Mouse (Mus musculus) forebrain, postnatal 0 days (tissue): ENCODE results near the gene Mylk. TPM values are rescaled to one million over a fixed set of nuclear protein-coding genes. Genes with fewer than 3 reads are reported as not detected.

Experiments used
- ATAC-seq: fragments of 200-750 bp; cut with Nextera tagmentation; 2 replicates; pipeline ENCODE4 v1.8.0; 2017; ENCODE audit warnings: mild to moderate bottlenecking, moderate library complexity
- DNase-seq: peaks from one replicate; pipeline ENCODE4 v3.0.0-alpha.2; 2015
- H3K27ac ChIP-seq: fragments of 300-500 bp; sonication (generic); 2 replicates; pipeline ENCODE4 v1.5.1; 2014; ENCODE audit warnings: low read depth, mild to moderate bottlenecking, antibody characterized with exemption, low read length, moderate library complexity, mixed read lengths
- H3K27me3 ChIP-seq: fragments of 300-500 bp; sonication (generic); 2 replicates; pipeline ENCODE4 v1.6.1; 2014; ENCODE audit warnings: mild to moderate bottlenecking, low read length, mixed read lengths; ENCODE audit not compliant: insufficient read depth
- H3K36me3 ChIP-seq: fragments of 300-500 bp; sonication (generic); 2 replicates; pipeline ENCODE4 v1.6.1; 2014; ENCODE audit warnings: mild to moderate bottlenecking, moderate library complexity; ENCODE audit not compliant: insufficient read depth
- H3K4me1 ChIP-seq: fragments of 300-500 bp; sonication (generic); 2 replicates; pipeline ENCODE4 v1.6.1; 2014; ENCODE audit warnings: antibody characterized with exemption; ENCODE audit not compliant: insufficient read depth
- H3K4me2 ChIP-seq: fragments of 300-500 bp; sonication (generic); 2 replicates; pipeline ENCODE4 v1.6.1; 2014; ENCODE audit warnings: low read depth, mild to moderate bottlenecking, moderate library complexity
- H3K4me3 ChIP-seq: fragments of 300-500 bp; sonication (generic); 2 replicates; pipeline ENCODE4 v1.5.1; 2014; ENCODE audit warnings: low read depth, low read length, mixed read lengths
- H3K9ac ChIP-seq: fragments of 300-500 bp; sonication (generic); 2 replicates; pipeline ENCODE4 v1.6.1; 2014; ENCODE audit warnings: mild to moderate bottlenecking
- H3K9me3 ChIP-seq: fragments of 300-500 bp; sonication (generic); 2 replicates; pipeline ENCODE4 v1.6.1; 2016; ENCODE audit warnings: low read length
- CTCF ChIP-seq: sonication (generic); IDR thresholded peaks from 2 replicates; pipeline ENCODE4 v1.5.1; 2016; ENCODE audit warnings: antibody characterized with exemption, control low read depth, low read depth
- WGBS: fragments of 180-500 bp; shearing (Covaris S2); extraction: QIAGEN DNeasy Blood & Tissue Kit; methylation state at CpG from one replicate; pipeline ENCODE4 v1.1.7; 2014; 5-methylcytosine and 5-hydroxymethylcytosine counted together
- polyA plus RNA-seq: library from polyadenylated mRNA; unstranded; fragments of >200 nt; fragmentation: Nextera tagmentation; extraction: Ambion mirVana; gene quantifications from 2 replicates; pipeline ENCODE4 v1.2.1, GENCODE M21; 2015
- total RNA-seq: library from RNA; depleted of rRNA; stranded (reverse); fragments of >200 nt; gene quantifications from 2 replicates; pipeline ENCODE4 v1.2.3, GENCODE M21; 2014

Mylk gene
- total and polyA plus RNA-seq, 2 experiments from 2014 or later, result 2.9 to 11.2 TPM

- WGBS, result 89% methylated on average over 10 of the region's 10 CpGs
- no peak for TF ChIP-seq CTCF
- H3K27ac ChIP-seq, result no peak overlapping the region
These were observed 150.9 kb downstream of the Mylk start for GRCm38 (mm10) chr16:34895916-34896315.

DNA sequence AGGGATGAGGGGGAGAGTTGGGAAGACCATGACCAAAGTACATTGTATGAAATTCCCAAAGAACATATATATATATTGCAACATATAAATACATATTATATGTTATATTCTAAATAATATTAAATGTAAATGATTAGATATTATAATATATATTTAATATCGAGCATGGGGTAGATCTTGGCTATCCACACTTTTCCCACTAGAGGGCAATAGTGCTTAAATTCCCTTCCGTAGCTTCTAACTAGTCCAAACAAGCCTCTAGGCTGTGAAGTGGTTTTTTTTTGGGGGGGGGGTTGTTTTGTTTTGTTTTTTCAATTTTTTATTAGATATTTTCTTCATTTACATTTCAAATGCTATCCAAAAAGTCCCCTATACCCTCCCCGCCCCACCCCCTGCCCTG, 152.0 kb downstream of the Mylk start:
- TF ChIP-seq CTCF, result no peak
- Histone ChIP-seq H3K27ac (no peak overlapping the region), H3K4me1 (peaks cover 6% of the 10 kb centered on the region; the same call in 1 of the 2 replicates), H3K36me3 (no peaks in the 10 kb centered on the region), H3K4me2 (no peak overlapping the region), H3K27me3 (no peaks in the 10 kb centered on the region), H3K4me3 (no peak overlapping the region), H3K9me3 (no peaks in the 10 kb centered on the region), H3K9ac (no peak overlapping the region)
- DNase-seq (no peak), ATAC-seq (no peak)
- WGBS, result 77% methylated on average over 3 of the region's 3 CpGs

More at GRCm38 (mm10) chr16:34895916-34896315, 150.9 kb downstream of the Mylk start:
- Histone ChIP-seq H3K27me3 (no peaks in the 10 kb centered on the region), H3K9me3 (no peaks in the 10 kb centered on the region), H3K4me3 (no peak overlapping the region), H3K9ac (no peak overlapping the region), H3K4me1 (peaks cover 6% of the 10 kb centered on the region; the same call in 1 of the 2 replicates), H3K4me2 (no peak overlapping the region), H3K36me3 (no peaks in the 10 kb centered on the region)
- no peak for ATAC-seq
- DNase-seq, result no peak

DNA sequence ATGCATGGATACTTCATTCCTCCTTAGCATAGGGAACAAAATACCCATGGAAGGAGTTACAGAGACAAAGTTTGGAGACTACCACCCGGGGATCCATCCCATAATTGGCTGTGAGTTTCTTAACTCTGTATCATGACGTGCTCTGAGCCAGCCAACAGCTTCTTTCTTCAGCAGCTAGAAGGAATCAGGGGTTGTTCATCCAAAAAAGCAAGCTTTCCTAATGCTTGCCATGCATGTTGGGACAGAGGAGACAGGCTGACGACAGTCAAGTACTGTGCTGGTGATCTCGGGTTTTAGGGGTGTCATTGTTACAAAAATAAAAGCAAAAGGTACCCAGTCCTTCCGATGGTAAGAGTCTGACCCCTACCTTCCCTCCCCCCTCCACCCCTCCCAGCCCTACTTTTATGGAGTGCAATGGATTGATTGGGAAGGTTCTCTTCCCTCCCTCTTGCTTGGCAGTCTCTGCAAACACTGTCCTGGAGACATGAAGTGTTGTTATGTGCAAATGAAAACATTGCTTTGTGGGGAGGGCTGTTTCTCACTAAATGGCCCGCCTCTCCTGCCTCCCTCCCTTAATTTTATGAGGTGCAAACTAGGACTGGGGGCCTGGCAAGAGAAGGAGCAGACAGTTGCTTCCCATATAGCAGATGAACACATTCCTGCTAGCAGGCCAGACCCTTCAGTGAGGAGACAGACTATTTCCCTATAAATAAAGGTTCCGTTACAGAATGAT, 153.2 kb downstream of the Mylk start:
- H3K9me3 ChIP-seq, result no peaks in the 10 kb centered on the region
- H3K4me2 ChIP-seq, result no peak overlapping the region
- no peak for TF ChIP-seq CTCF
- H3K36me3 ChIP-seq, result no peaks in the 10 kb centered on the region
- H3K4me1 ChIP-seq, result peaks cover 6% of the 10 kb centered on the region; the same call in 1 of the 2 replicates
- no peak overlapping the region for H3K9ac ChIP-seq
- H3K4me3 ChIP-seq, result no peak overlapping the region
- DNase-seq (peak; percentile 35), ATAC-seq (peak; percentile 65)
- no peak overlapping the region for H3K27ac ChIP-seq
- no peaks in the 10 kb centered on the region for H3K27me3 ChIP-seq
- 66% methylated on average over 7 of the region's 7 CpGs for WGBS

DNA sequence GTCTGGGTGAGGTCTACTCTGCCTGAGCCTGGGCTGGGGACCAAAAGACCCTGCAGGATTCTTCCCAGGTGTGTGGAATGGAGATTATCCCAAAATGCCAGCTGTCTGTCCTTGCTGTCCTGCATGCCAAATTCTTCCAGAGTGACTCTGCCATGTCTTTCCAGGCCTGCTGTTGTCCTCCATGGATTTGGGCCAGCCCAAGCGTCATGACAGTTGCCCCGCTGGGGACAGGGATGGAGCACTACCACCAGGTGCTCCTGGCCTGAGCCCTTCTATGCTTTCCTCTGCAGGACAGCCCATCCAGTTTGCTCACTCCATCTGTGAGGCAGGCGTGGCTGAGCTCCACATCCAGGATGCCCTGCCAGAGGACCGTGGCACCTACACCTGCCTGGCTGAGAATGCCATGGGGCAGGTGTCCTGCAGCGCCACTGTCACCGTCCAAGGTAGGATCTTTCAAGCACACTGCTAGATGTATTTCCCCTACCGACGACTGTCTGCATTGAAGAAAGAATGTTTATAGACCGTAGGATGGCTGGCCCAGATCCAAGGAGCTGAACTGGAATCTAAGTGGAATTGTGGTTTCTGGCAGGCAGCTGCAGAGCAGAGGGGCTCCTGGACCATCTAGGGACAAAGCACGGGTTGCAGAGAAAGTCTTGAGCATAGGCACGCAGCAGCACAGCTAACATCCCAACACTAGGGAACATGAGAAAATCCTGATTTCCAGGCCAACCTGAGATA, 154.2 kb downstream of the Mylk start:
- H3K36me3 ChIP-seq, result no peaks in the 10 kb centered on the region
- 44% methylated on average over 11 of the region's 11 CpGs for WGBS
- no peaks in the 10 kb centered on the region for H3K27me3 ChIP-seq
- no peak overlapping the region for H3K27ac ChIP-seq
- DNase-seq (no peak), ATAC-seq (no peak)
- H3K9me3 ChIP-seq, result no peaks in the 10 kb centered on the region
- no peak overlapping the region for H3K4me2 ChIP-seq
- no peak; the same call in none of the 2 replicates for TF ChIP-seq CTCF
- H3K9ac ChIP-seq, result no peak overlapping the region
- peaks cover 6% of the 10 kb centered on the region; the same call in 1 of the 2 replicates for H3K4me1 ChIP-seq
- no peak overlapping the region for H3K4me3 ChIP-seq

GRCm38 (mm10) chr16:34899997-34900396, 155.0 kb downstream of the Mylk start:
- H3K27me3 ChIP-seq, result no peaks in the 10 kb centered on the region
- H3K4me2 ChIP-seq, result no peak overlapping the region
- no peak for DNase-seq
- no peak overlapping the region for H3K9ac ChIP-seq
- H3K36me3 ChIP-seq, result no peaks in the 10 kb centered on the region
- H3K9me3 ChIP-seq, result no peaks in the 10 kb centered on the region
- 31% methylated on average over 5 of the region's 5 CpGs for WGBS
- H3K4me3 ChIP-seq, result no peak overlapping the region
- TF ChIP-seq CTCF, result no peak
- no peak overlapping the region for H3K27ac ChIP-seq
- ATAC-seq, result no peak
- peaks cover 6% of the 10 kb centered on the region; the same call in 1 of the 2 replicates for H3K4me1 ChIP-seq

- no peak for TF ChIP-seq CTCF
- Histone ChIP-seq H3K4me3 (no peak overlapping the region), H3K27me3 (no peaks in the 10 kb centered on the region), H3K9ac (no peak overlapping the region), H3K4me1 (peaks cover 6% of the 10 kb centered on the region; the same call in 1 of the 2 replicates), H3K4me2 (no peak overlapping the region), H3K36me3 (no peaks in the 10 kb centered on the region), H3K9me3 (no peaks in the 10 kb centered on the region), H3K27ac (no peak overlapping the region)
- DNase-seq (no peak), ATAC-seq (no peak)
- WGBS, result 71% methylated on average over 5 of the region's 5 CpGs
These were observed 155.5 kb downstream of the Mylk start for GRCm38 (mm10) chr16:34900471-34900870.

DNA sequence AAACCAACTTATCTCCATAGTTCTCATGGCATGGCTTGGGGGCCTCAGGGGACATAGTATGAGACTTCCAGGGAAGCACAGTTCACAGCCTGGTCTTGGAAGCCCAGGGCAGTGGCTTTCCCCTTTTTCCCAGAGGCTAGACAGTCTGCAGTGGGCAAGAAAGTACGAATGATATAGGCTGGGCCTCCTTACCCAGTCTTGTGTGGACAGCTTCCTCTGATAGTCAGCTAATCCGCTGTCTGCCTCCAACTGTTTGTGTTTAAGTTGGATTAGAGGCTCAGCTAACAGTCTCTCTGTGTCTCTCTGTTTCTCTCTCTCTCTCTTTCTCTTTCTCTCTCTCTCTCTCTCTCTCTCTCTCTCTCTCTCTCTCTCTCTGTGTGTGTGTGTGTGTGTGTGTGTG, 156.0 kb downstream of the Mylk start:
- no peak for TF ChIP-seq CTCF
- DNase-seq (no peak), ATAC-seq (no peak)
- WGBS, result 47% methylated on average over 2 of the region's 2 CpGs
- Histone ChIP-seq H3K9me3 (no peaks in the 10 kb centered on the region), H3K27me3 (no peaks in the 10 kb centered on the region), H3K36me3 (no peaks in the 10 kb centered on the region), H3K4me3 (no peak overlapping the region), H3K4me1 (peaks cover 6% of the 10 kb centered on the region; the same call in 1 of the 2 replicates), H3K4me2 (no peak overlapping the region), H3K27ac (no peak overlapping the region), H3K9ac (no peak overlapping the region)
